Mouse (Mus musculus): Measurements from ENCODE around the gene Card11. TPM values are rescaled to one million over a fixed set of nuclear protein-coding genes. Genes with fewer than 3 reads are reported as not detected.

Gene Card11
- polyA plus RNA-seq, 1 experiment from 2014 or later, result 0.65 TPM

GRCm38 (mm10) chr5:141017927-141018700, 17.7 kb upstream of the Card11 start:
- no peak overlapping the region for H3K9ac ChIP-seq
- 88% methylated on average over 1 of the region's 2 CpGs for WGBS
- H3K9me3 ChIP-seq, result no peaks in the 10 kb centered on the region
- no peak for ATAC-seq
- H3K4me2 ChIP-seq (replicated peaks), result no peak overlapping the region
- no peak overlapping the region for H3K27ac ChIP-seq
- H3K4me3 ChIP-seq (replicated peaks), result no peak overlapping the region
- no peaks in the 10 kb centered on the region for H3K36me3 ChIP-seq
- no peaks in the 10 kb centered on the region for H3K27me3 ChIP-seq (replicated peaks)
- peaks cover 6% of the 10 kb centered on the region; the same call in 1 of the 2 replicates for H3K4me1 ChIP-seq (replicated peaks)

GRCm38 (mm10) chr5:141016082-141016481, 15.7 kb upstream of the Card11 start:
- H3K4me3 ChIP-seq (replicated peaks), result no peak overlapping the region
- H3K9me3 ChIP-seq, result no peaks in the 10 kb centered on the region
- H3K36me3 ChIP-seq, result no peaks in the 10 kb centered on the region
- ATAC-seq, result no peak
- no peaks in the 10 kb centered on the region for H3K27me3 ChIP-seq (replicated peaks)
- peaks cover 6% of the 10 kb centered on the region; the same call in 1 of the 2 replicates for H3K4me1 ChIP-seq (replicated peaks)
- H3K27ac ChIP-seq, result no peak overlapping the region
- WGBS, result 76% methylated on average over 1 of the region's 1 CpGs
- H3K4me2 ChIP-seq (replicated peaks), result no peak overlapping the region
- H3K9ac ChIP-seq, result no peak overlapping the region

GRCm38 (mm10) chr5:141014216-141014615, 13.8 kb upstream of the Card11 start:
- 83% methylated on average over 6 of the region's 6 CpGs for WGBS
- H3K9ac ChIP-seq, result no peak overlapping the region
- H3K27me3 ChIP-seq (replicated peaks), result no peaks in the 10 kb centered on the region
- H3K4me1 ChIP-seq (replicated peaks), result peaks cover 6% of the 10 kb centered on the region; the same call in 1 of the 2 replicates
- no peak overlapping the region for H3K27ac ChIP-seq
- ATAC-seq, result no peak
- H3K4me3 ChIP-seq (replicated peaks), result no peak overlapping the region
- no peak overlapping the region for H3K4me2 ChIP-seq (replicated peaks)
- H3K36me3 ChIP-seq, result no peaks in the 10 kb centered on the region
- no peaks in the 10 kb centered on the region for H3K9me3 ChIP-seq

GRCm38 (mm10) chr5:141013465-141013864, 13.1 kb upstream of the Card11 start:
- WGBS, result 42% methylated on average over 9 of the region's 9 CpGs
- Histone ChIP-seq H3K9ac (no peak overlapping the region), H3K9me3 (no peaks in the 10 kb centered on the region), H3K27me3 (replicated peaks) (no peaks in the 10 kb centered on the region), H3K36me3 (no peaks in the 10 kb centered on the region), H3K4me3 (replicated peaks) (no peak overlapping the region), H3K4me1 (replicated peaks) (peaks cover 6% of the 10 kb centered on the region; the same call in 1 of the 2 replicates), H3K4me2 (replicated peaks) (peak overlapping the region; percentile 26; the same call in 1 of the 2 replicates), H3K27ac (no peak overlapping the region)
- ATAC-seq, result peak; percentile 56

- Histone ChIP-seq H3K4me2 (replicated peaks) (no peak overlapping the region), H3K27me3 (replicated peaks) (no peaks in the 10 kb centered on the region), H3K4me3 (replicated peaks) (no peak overlapping the region), H3K9ac (no peak overlapping the region), H3K27ac (no peak overlapping the region), H3K4me1 (replicated peaks) (no peaks in the 10 kb centered on the region), H3K36me3 (no peaks in the 10 kb centered on the region), H3K9me3 (no peaks in the 10 kb centered on the region)
- ATAC-seq, result no peak
- 82% methylated on average over 5 of the region's 5 CpGs for WGBS
These were observed 5.1 kb upstream of the Card11 start for GRCm38 (mm10) chr5:141005491-141005890.

- no peak for ATAC-seq
- Histone ChIP-seq H3K4me2 (replicated peaks) (no peak overlapping the region), H3K4me3 (replicated peaks) (no peak overlapping the region), H3K9ac (no peak overlapping the region), H3K9me3 (no peaks in the 10 kb centered on the region), H3K27ac (no peak overlapping the region), H3K4me1 (replicated peaks) (peaks cover 4% of the 10 kb centered on the region), H3K27me3 (replicated peaks) (no peaks in the 10 kb centered on the region), H3K36me3 (no peaks in the 10 kb centered on the region)
- 84% methylated on average over 3 of the region's 3 CpGs for WGBS
These were observed 3.8 kb upstream of the Card11 start for GRCm38 (mm10) chr5:141004078-141004763.

- Histone ChIP-seq H3K9ac (no peak overlapping the region), H3K36me3 (no peaks in the 10 kb centered on the region), H3K27ac (no peak overlapping the region), H3K4me2 (replicated peaks) (no peak overlapping the region), H3K4me3 (replicated peaks) (no peak overlapping the region), H3K27me3 (replicated peaks) (no peaks in the 10 kb centered on the region), H3K4me1 (replicated peaks) (peaks cover 4% of the 10 kb centered on the region), H3K9me3 (no peaks in the 10 kb centered on the region)
- 77% methylated on average over 7 of the region's 7 CpGs for WGBS
- no peak for ATAC-seq
These were observed 1.2 kb downstream of the Card11 start for GRCm38 (mm10) chr5:140999178-140999672.

- H3K4me1 ChIP-seq (replicated peaks), result peaks cover 4% of the 10 kb centered on the region
- no peak overlapping the region for H3K4me3 ChIP-seq (replicated peaks)
- no peak overlapping the region for H3K4me2 ChIP-seq (replicated peaks)
- ATAC-seq, result no peak
- no peaks in the 10 kb centered on the region for H3K27me3 ChIP-seq (replicated peaks)
- H3K9ac ChIP-seq, result no peak overlapping the region
- 78% methylated on average over 4 of the region's 4 CpGs for WGBS
- no peak overlapping the region for H3K27ac ChIP-seq
- H3K9me3 ChIP-seq, result no peaks in the 10 kb centered on the region
- no peaks in the 10 kb centered on the region for H3K36me3 ChIP-seq
These were observed 2.6 kb downstream of the Card11 start for GRCm38 (mm10) chr5:140997767-140998166.

- no peaks in the 10 kb centered on the region for H3K4me1 ChIP-seq (replicated peaks)
- no peak overlapping the region for H3K27ac ChIP-seq
- no peaks in the 10 kb centered on the region for H3K36me3 ChIP-seq
- WGBS, result 60% methylated on average over 11 of the region's 11 CpGs
- H3K4me2 ChIP-seq (replicated peaks), result no peak overlapping the region
- no peaks in the 10 kb centered on the region for H3K27me3 ChIP-seq (replicated peaks)
- ATAC-seq, result no peak
- no peak overlapping the region for H3K4me3 ChIP-seq (replicated peaks)
- no peaks in the 10 kb centered on the region for H3K9me3 ChIP-seq
- no peak overlapping the region for H3K9ac ChIP-seq
These were observed 8.0 kb downstream of the Card11 start for GRCm38 (mm10) chr5:140992093-140993070.

GRCm38 (mm10) chr5:140985311-140986050, 14.9 kb downstream of the Card11 start:
- Histone ChIP-seq H3K27me3 (replicated peaks) (no peaks in the 10 kb centered on the region), H3K9ac (no peak overlapping the region), H3K4me2 (replicated peaks) (no peak overlapping the region), H3K9me3 (no peaks in the 10 kb centered on the region), H3K4me1 (replicated peaks) (no peaks in the 10 kb centered on the region), H3K36me3 (no peaks in the 10 kb centered on the region), H3K27ac (no peak overlapping the region), H3K4me3 (replicated peaks) (no peak overlapping the region)
- no peak for ATAC-seq
- WGBS, result 90% methylated on average over 9 of the region's 9 CpGs

- 30% methylated on average over 6 of the region's 6 CpGs for WGBS
- no peak overlapping the region for H3K27ac ChIP-seq
- no peaks in the 10 kb centered on the region for H3K4me1 ChIP-seq (replicated peaks)
- H3K36me3 ChIP-seq, result no peaks in the 10 kb centered on the region
- no peak overlapping the region for H3K4me2 ChIP-seq (replicated peaks)
- ATAC-seq, result no peak
- no peak overlapping the region for H3K9ac ChIP-seq
- H3K9me3 ChIP-seq, result no peaks in the 10 kb centered on the region
- H3K27me3 ChIP-seq (replicated peaks), result no peaks in the 10 kb centered on the region
- H3K4me3 ChIP-seq (replicated peaks), result no peak overlapping the region
These were observed 19.0 kb downstream of the Card11 start for GRCm38 (mm10) chr5:140981370-140981805.

Measured in intestine, embryonic 15.5 days (tissue).